Mouse (Mus musculus): ENCODE measurements around the gene Tnfrsf19. TPM values are rescaled to one million over a fixed set of nuclear protein-coding genes. Genes with fewer than 3 reads are reported as not detected.

Gene Tnfrsf19
- polyA plus RNA-seq, 1 experiment from 2014 or later: 28.9 TPM

DNA sequence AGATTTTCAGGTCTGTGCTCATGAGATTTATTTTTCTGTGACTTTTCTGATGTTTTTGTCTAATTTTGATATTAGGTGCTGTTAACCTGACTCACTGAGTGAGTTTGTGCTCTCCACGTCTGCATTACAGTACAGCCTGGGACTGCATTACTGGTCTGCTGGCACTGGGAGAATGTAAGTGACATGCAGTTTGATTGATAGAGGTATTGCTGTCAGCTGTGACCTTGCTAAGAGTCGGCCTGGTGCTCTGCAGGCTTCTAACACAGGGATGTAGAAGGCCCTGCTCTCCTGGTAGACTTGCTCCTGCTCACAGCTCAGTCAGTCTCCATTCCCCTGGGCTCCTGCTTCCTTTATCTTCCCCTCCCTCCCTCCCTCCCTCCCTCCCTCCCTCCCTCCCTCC lies 25.3 kb downstream of the Tnfrsf19 start:
- Histone ChIP-seq H3K27me3 (replicated peaks) (no peaks in the 10 kb centered on the region), H3K9me3 (replicated peaks) (no peaks in the 10 kb centered on the region), H3K27ac (ENCODE audit: poor library complexity, severe bottlenecking) (no peak overlapping the region), H3K9ac (no peak overlapping the region), H3K4me1 (replicated peaks) (peaks cover 6% of the 10 kb centered on the region), H3K36me3 (peaks cover 16% of the 10 kb centered on the region), H3K4me2 (no peak overlapping the region), H3K4me3 (no peak overlapping the region)
- no peak for ATAC-seq (ENCODE audit: insufficient number of reproducible peaks, low FRiP score)
- WGBS: 64% methylated on average over 2 of the region's 2 CpGs

DNA sequence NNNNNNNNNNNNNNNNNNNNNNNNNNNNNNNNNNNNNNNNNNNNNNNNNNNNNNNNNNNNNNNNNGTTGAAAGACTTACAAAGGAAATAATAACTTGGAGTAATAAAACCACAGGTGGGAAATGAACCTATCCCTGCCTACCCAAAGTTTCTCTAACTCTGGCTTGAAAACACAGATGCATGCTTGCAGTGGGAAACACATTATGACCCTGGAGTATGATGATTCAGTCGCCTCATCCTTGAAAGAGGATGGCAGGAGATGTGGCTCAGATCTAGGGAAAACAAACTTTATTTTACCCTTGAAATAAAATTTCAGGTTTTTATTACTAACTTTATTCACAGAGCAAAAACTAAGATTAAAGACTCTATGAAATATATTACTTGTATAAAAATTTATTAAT lies 26.4 kb downstream of the Tnfrsf19 start:
- H3K9ac ChIP-seq: no peak overlapping the region
- H3K27ac ChIP-seq (ENCODE audit: poor library complexity, severe bottlenecking): no peak overlapping the region
- H3K9me3 ChIP-seq (replicated peaks): no peaks in the 10 kb centered on the region
- peaks cover 6% of the 10 kb centered on the region for H3K4me1 ChIP-seq (replicated peaks)
- no peak overlapping the region for H3K4me3 ChIP-seq
- 83% methylated on average over 1 of the region's 1 CpGs for WGBS
- peaks cover 16% of the 10 kb centered on the region for H3K36me3 ChIP-seq
- H3K4me2 ChIP-seq: no peak overlapping the region
- H3K27me3 ChIP-seq (replicated peaks): no peaks in the 10 kb centered on the region
- ATAC-seq (ENCODE audit: insufficient number of reproducible peaks, low FRiP score): no peak

GRCm38 (mm10) chr14:61014544-61014943 lies 31.7 kb downstream of the Tnfrsf19 start:
- no peaks in the 10 kb centered on the region for H3K27me3 ChIP-seq (replicated peaks)
- no peaks in the 10 kb centered on the region for H3K9me3 ChIP-seq (replicated peaks)
- H3K36me3 ChIP-seq: no peaks in the 10 kb centered on the region
- H3K4me1 ChIP-seq (replicated peaks): peaks cover 14% of the 10 kb centered on the region
- no peak for ATAC-seq (ENCODE audit: insufficient number of reproducible peaks, low FRiP score)
- H3K4me3 ChIP-seq: no peak overlapping the region
- 90% methylated on average over 15 of the region's 15 CpGs for WGBS
- no peak overlapping the region for H3K27ac ChIP-seq (ENCODE audit: poor library complexity, severe bottlenecking)
- no peak overlapping the region for H3K4me2 ChIP-seq
- no peak overlapping the region for H3K9ac ChIP-seq

DNA sequence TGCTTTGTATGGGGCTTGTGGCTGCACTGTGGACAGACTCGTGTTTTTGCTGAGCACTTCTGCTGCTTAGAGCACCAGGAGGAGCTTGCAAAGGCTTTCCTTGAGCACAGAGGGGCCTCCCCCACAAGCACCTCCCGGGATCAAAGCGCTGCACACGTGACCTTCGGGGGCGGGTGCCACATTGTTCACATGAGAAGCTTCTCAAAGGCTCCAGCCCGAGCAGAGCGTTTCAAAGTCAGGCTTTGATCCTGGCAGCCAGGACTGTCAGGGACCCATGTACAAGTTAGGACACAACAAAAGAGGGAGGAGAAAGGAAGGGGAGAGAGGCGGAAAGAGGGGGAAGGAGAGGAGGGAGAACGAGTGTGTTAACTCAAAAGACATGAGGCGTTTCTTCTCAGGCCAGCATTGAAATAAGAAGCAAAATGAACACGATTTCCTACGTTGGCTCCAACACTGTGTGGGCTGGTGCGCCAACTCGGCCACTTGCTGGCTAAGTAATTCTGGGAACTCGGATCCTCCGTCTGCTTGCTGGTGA lies 33.8 kb downstream of the Tnfrsf19 start:
- Histone ChIP-seq H3K27me3 (replicated peaks) (no peaks in the 10 kb centered on the region), H3K4me1 (replicated peaks) (peaks cover 14% of the 10 kb centered on the region), H3K9me3 (replicated peaks) (no peaks in the 10 kb centered on the region), H3K4me3 (peak overlapping the region; percentile 32), H3K36me3 (no peaks in the 10 kb centered on the region), H3K27ac (ENCODE audit: poor library complexity, severe bottlenecking) (peak overlapping the region; percentile 80), H3K9ac (peak overlapping the region; percentile 38), H3K4me2 (peak overlapping the region; percentile 67)
- WGBS: 3% methylated on average over 17 of the region's 17 CpGs
- peak; percentile 71; the same call in 1 of the 2 replicates for ATAC-seq (ENCODE audit: insufficient number of reproducible peaks, low FRiP score)

- no peaks in the 10 kb centered on the region for H3K9me3 ChIP-seq (replicated peaks)
- H3K4me1 ChIP-seq (replicated peaks): peaks cover 21% of the 10 kb centered on the region
- peak overlapping the region; percentile 80; the same call in 1 of the 2 replicates for H3K27ac ChIP-seq (ENCODE audit: poor library complexity, severe bottlenecking)
- no peak overlapping the region for H3K4me2 ChIP-seq
- WGBS: 90% methylated on average over 8 of the region's 8 CpGs
- H3K4me3 ChIP-seq: no peak overlapping the region
- H3K9ac ChIP-seq: no peak overlapping the region
- no peaks in the 10 kb centered on the region for H3K36me3 ChIP-seq
- no peak for ATAC-seq (ENCODE audit: insufficient number of reproducible peaks, low FRiP score)
- no peaks in the 10 kb centered on the region for H3K27me3 ChIP-seq (replicated peaks)
These were observed 34.6 kb downstream of the Tnfrsf19 start for GRCm38 (mm10) chr14:61011621-61012174.

- no peak overlapping the region for H3K27ac ChIP-seq (ENCODE audit: poor library complexity, severe bottlenecking)
- H3K9me3 ChIP-seq (replicated peaks): no peaks in the 10 kb centered on the region
- peaks cover 18% of the 10 kb centered on the region; the same call in 1 of the 2 replicates for H3K4me1 ChIP-seq (replicated peaks)
- no peak overlapping the region for H3K9ac ChIP-seq
- no peak overlapping the region for H3K4me3 ChIP-seq
- no peaks in the 10 kb centered on the region for H3K27me3 ChIP-seq (replicated peaks)
- H3K36me3 ChIP-seq: peaks cover 12% of the 10 kb centered on the region; the same call in 1 of the 2 replicates
- WGBS: 48% methylated on average over 17 of the region's 17 CpGs
- no peak for ATAC-seq (ENCODE audit: insufficient number of reproducible peaks, low FRiP score)
- H3K4me2 ChIP-seq: no peak overlapping the region
These were observed 41.0 kb downstream of the Tnfrsf19 start for GRCm38 (mm10) chr14:61005127-61005837.

GRCm38 (mm10) chr14:61003676-61004075 lies 42.6 kb downstream of the Tnfrsf19 start:
- Histone ChIP-seq H3K27me3 (replicated peaks) (no peaks in the 10 kb centered on the region), H3K4me3 (no peak overlapping the region), H3K9ac (no peak overlapping the region), H3K9me3 (replicated peaks) (no peaks in the 10 kb centered on the region), H3K4me1 (replicated peaks) (peaks cover 25% of the 10 kb centered on the region; the same call in 1 of the 2 replicates), H3K36me3 (peaks cover 12% of the 10 kb centered on the region; the same call in 1 of the 2 replicates), H3K4me2 (no peak overlapping the region), H3K27ac (ENCODE audit: poor library complexity, severe bottlenecking) (no peak overlapping the region)
- WGBS: 91% methylated on average over 6 of the region's 6 CpGs
- ATAC-seq (ENCODE audit: insufficient number of reproducible peaks, low FRiP score): no peak

- 82% methylated on average over 5 of the region's 5 CpGs for WGBS
- no peaks in the 10 kb centered on the region for H3K9me3 ChIP-seq (replicated peaks)
- ATAC-seq (ENCODE audit: insufficient number of reproducible peaks, low FRiP score): no peak
These were observed 46.2 kb downstream of the Tnfrsf19 start for GRCm38 (mm10) chr14:61000072-61000471.

GRCm38 (mm10) chr14:60996556-60996955 lies 49.7 kb downstream of the Tnfrsf19 start:
- Histone ChIP-seq H3K9ac (no peak overlapping the region), H3K9me3 (replicated peaks) (no peaks in the 10 kb centered on the region), H3K27ac (ENCODE audit: poor library complexity, severe bottlenecking) (no peak overlapping the region), H3K27me3 (replicated peaks) (no peaks in the 10 kb centered on the region), H3K4me3 (no peak overlapping the region), H3K4me2 (no peak overlapping the region), H3K36me3 (0 out of 2 replicates have a peak, but pooled peaks cover 3% of the 10 kb centered on the region), H3K4me1 (replicated peaks) (peaks cover 43% of the 10 kb centered on the region)
- no peak for ATAC-seq (ENCODE audit: insufficient number of reproducible peaks, low FRiP score)
- 77% methylated on average over 6 of the region's 6 CpGs for WGBS

More at GRCm38 (mm10) chr14:61000072-61000471, 46.2 kb downstream of the Tnfrsf19 start:
- H3K4me3 ChIP-seq: no peak overlapping the region
- no peak overlapping the region for H3K4me2 ChIP-seq
- peaks cover 12% of the 10 kb centered on the region; the same call in 1 of the 2 replicates for H3K36me3 ChIP-seq
- no peak overlapping the region for H3K27ac ChIP-seq (ENCODE audit: poor library complexity, severe bottlenecking)
- no peak overlapping the region for H3K9ac ChIP-seq
- H3K27me3 ChIP-seq (replicated peaks): no peaks in the 10 kb centered on the region
- H3K4me1 ChIP-seq (replicated peaks): peaks cover 29% of the 10 kb centered on the region

DNA sequence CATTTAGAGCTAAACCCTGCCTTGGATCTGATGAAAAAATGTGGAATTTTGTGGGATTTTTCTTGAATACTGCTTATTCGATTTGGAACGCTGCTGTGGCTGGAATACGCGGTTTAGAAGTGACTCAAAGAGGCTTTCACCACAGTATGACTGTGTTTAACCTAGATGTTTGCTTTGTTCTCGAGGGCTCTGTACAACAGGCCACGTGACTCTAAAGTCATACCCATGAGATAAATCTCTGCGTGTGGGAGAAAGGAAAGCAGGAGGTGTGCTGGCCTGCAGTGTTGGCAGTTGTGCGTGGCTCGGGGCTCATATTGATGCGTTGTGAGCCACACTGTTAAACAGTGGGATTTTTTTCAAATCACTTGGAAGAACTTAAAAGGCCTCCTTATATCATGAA lies 52.8 kb downstream of the Tnfrsf19 start:
- H3K36me3 ChIP-seq: 0 out of 2 replicates have a peak, but pooled peaks cover 4% of the 10 kb centered on the region
- no peaks in the 10 kb centered on the region for H3K27me3 ChIP-seq (replicated peaks)
- ATAC-seq (ENCODE audit: insufficient number of reproducible peaks, low FRiP score): no peak
- H3K27ac ChIP-seq (ENCODE audit: poor library complexity, severe bottlenecking): peak overlapping the region; percentile 6; the same call in 1 of the 2 replicates
- H3K4me1 ChIP-seq (replicated peaks): peaks cover 37% of the 10 kb centered on the region
- H3K9me3 ChIP-seq (replicated peaks): no peaks in the 10 kb centered on the region
- no peak overlapping the region for H3K4me2 ChIP-seq
- 58% methylated on average over 10 of the region's 10 CpGs for WGBS
- H3K4me3 ChIP-seq: no peak overlapping the region
- H3K9ac ChIP-seq: no peak overlapping the region

DNA sequence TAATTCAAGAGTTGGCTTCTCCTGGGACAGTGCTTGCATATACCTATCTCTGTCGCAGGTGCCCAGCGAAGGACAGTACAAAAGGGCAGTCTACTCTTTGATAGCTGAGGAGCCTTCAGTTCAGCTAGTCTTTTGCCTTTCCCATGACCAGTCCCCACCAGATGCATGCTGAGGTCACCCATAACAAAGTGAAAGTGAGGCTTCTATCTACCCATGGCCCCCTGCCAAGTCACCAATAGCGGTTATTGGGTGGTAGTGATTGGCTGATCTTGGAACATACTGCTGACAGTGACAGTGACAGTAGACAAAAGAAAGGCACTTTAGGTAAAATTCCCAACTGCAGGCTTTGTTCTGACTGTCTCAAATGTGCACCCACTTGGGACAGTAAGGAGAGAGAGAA lies 53.2 kb downstream of the Tnfrsf19 start:
- Histone ChIP-seq H3K27ac (ENCODE audit: poor library complexity, severe bottlenecking) (peak overlapping the region; percentile 6; the same call in 1 of the 2 replicates), H3K4me1 (replicated peaks) (peaks cover 41% of the 10 kb centered on the region), H3K9ac (no peak overlapping the region), H3K36me3 (0 out of 2 replicates have a peak, but pooled peaks cover 4% of the 10 kb centered on the region), H3K4me3 (no peak overlapping the region), H3K4me2 (no peak overlapping the region), H3K27me3 (replicated peaks) (no peaks in the 10 kb centered on the region), H3K9me3 (replicated peaks) (no peaks in the 10 kb centered on the region)
- 81% methylated on average over 3 of the region's 3 CpGs for WGBS
- no peak for ATAC-seq (ENCODE audit: insufficient number of reproducible peaks, low FRiP score)

Measured in heart, embryonic 12.5 days (tissue).